Mouse (Mus musculus) cortical plate, adult 2 months (tissue): ENCODE results near the gene Gm14440.
"Not testable (repeated sequence)": the region's sequence is repeated elsewhere in the genome, so short reads cannot be mapped to it uniquely, and the experiment has no call there.

Experiments used
- CTCF ChIP-seq: fragments of 200-500 bp; IDR thresholded peaks from 2 replicates; pipeline ENCODE4 v1.5.1; 2011; ENCODE audit warnings: mild to moderate bottlenecking, control low read depth, low read length; ENCODE audit not compliant: insufficient read depth; ENCODE audit errors: extremely low read depth
- POLR2A ChIP-seq: fragments of 200-500 bp; IDR thresholded peaks from 2 replicates; pipeline ENCODE4 v1.6.1; 2011; ENCODE audit warnings: mild to moderate bottlenecking, low read length, control low read depth; ENCODE audit not compliant: insufficient read depth; ENCODE audit errors: extremely low read depth

- TF ChIP-seq CTCF, POLR2A: not testable (repeated sequence)
Measured at GRCm38 (mm10) chr2:175274825-175275224, at the start of gene Gm14440.
